Mouse (Mus musculus) layer of hippocampus, adult 18-20 months (tissue): ENCODE results near the gene Nisch. TPM values are rescaled to one million over a fixed set of nuclear protein-coding genes. Genes with fewer than 3 reads are reported as not detected.

ENCODE experiments used
- DNase-seq, 2 experiments: peaks; one replicate each; pipeline ENCODE4 v3.0.0; 2022; ENCODE audit warnings: low spot score in 2 of 2
- total RNA-seq, 2 experiments: library from RNA; stranded (reverse); gene quantifications; 2 replicates each; pipeline ENCODE4 v1.2.3; 2021

The Nisch gene
- total RNA-seq, 2 experiments from 2014 or later = 434 to 437 TPM

GRCm38 (mm10) chr14:31164067-31164466 lies 52.7 kb downstream of the Nisch start:
- no peak for DNase-seq

- DNase-seq = no peak
Observed at GRCm38 (mm10) chr14:31161638-31162037, 55.1 kb downstream of the Nisch start.

DNA sequence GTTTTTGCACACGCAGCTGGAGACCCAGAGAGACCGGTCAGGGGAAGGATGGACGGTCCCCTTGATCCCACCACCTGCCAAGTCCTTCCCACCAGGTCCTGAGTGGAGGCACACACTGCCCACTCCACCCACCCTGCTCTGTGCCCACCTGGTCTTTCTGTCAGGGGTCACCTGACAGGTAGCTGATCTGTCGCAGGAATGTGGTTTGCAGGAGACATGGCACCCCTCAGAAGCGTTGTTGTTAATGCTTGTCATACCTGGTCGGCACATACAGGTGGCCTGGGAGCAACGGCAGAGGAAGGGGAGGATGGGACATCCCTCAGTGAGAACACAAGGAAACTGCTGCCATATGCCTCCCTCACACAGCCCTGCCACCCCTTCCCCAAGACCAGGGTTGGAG lies 55.6 kb downstream of the Nisch start:
- no peak for DNase-seq

GRCm38 (mm10) chr14:31160196-31161150 lies 56.3 kb downstream of the Nisch start:
- no peak for DNase-seq

- no peak for DNase-seq
Observed at GRCm38 (mm10) chr14:31145694-31146093, 71.1 kb downstream of the Nisch start.

- no peak for DNase-seq
Observed at GRCm38 (mm10) chr14:31141011-31141410, 75.7 kb downstream of the Nisch start.

- no peak for DNase-seq
Observed at GRCm38 (mm10) chr14:31140141-31140540, 76.6 kb downstream of the Nisch start.

DNA sequence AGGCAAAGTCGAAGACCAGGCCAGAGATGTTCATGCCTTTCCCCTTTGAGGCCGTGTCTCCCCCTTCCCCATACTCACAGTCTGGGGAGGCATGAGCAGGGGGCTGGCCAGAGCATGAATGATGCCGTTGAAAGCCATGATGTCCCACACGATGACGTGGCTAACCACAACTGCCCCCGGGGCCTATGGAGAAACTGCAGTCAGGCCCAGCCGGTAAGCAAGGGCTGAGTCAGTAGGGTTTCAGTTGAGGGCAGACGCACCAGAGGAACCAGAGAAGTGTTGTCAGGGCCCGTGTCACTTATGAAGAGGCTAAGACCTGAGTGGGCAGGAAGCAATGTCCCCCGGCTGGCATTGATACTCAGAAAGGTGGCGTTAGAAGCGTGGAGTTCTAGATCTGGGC lies 77.1 kb downstream of the Nisch start:
- no peak for DNase-seq

- DNase-seq = no peak
Observed at GRCm38 (mm10) chr14:31138897-31139429, 77.8 kb downstream of the Nisch start.

DNA sequence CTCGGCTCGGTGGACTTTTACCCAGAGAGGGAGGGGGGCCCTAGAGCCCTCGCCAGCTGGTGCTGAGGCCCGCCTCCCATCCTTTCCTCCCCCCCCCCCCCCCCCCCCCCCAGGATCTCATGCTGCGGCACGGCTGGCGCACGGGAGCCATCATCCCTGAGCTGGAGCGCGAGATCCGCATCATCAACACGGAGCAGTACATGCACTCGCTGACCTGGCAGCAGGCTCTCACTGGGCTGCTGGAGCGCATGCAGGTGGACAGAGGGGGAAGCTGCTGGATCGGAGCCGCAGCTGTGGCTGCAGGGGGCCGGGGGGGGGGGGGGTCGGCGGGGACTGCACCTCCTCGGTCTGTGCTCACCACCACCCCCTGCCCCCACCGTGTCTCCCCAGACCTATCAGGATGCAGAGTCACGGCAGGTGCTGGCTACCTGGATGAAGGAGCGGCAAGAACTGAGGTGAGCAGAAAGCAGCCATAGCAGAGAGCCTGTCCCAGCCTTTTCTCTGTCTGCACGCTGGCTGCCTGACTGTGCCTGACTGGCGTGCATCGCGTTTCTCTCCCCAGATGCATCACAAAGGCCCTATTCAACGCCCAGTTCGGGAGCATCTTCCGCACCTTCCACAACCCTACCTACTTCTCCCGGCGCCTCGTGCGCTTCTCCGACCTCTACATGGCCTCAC lies 78.4 kb downstream of the Nisch start:
- no peak for DNase-seq

GRCm38 (mm10) chr14:31137791-31138190 lies 79.0 kb downstream of the Nisch start:
- no peak for DNase-seq

GRCm38 (mm10) chr14:31137281-31137595 lies 79.5 kb downstream of the Nisch start:
- DNase-seq = no peak

GRCm38 (mm10) chr14:31136411-31137280 lies 80.1 kb downstream of the Nisch start:
- DNase-seq = no peak

- DNase-seq = no peak
Observed at GRCm38 (mm10) chr14:31135495-31136410, 81.0 kb downstream of the Nisch start.

DNA sequence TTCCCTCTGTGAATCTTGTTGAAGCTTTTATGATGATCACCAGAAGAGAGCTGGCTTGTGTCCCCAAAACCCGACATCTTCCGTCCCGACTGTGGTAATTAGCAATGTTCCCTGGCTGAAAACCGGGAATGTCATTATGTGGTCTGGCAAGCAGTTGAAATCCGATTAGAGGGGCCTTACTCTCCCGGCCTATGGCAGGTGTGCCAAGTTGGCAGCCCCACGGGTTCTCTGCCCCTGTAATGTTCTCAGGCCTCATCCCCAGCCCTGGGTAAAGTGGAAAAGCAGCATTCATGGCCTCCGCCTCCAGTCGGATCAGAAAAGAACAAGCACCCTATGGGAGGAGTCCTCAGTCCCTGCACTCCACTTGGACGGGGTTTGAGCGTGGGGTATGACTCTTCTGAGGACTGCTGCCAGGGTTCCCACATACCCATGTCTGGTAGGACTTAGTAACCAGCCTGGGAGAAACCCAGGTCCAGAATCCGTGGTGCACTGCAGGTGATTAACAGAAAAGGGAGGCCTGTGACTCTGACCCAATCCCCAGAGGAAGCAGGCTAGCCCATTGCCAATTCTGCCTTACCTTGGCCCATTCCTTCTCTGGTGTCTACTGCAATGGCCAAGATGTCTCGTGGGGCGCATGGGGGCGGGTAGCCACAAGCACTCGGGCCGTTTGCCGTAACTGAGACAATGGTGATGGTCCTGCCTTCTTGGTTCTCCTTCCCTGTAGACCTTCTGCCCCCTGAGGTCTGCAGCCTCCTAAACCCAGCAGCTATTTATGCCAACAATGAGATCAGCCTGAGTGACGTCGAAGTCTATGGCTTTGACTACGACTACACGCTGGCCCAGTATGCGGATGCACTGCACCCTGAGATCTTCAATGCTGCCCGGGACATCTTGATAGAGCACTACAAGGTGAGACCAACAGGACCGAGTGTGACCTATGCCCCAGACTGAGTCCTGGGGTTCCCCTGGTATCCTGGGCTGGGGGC lies 82.4 kb downstream of the Nisch start:
- DNase-seq = no peak

- no peak for DNase-seq
Observed at GRCm38 (mm10) chr14:31133023-31133665, 83.6 kb downstream of the Nisch start.

GRCm38 (mm10) chr14:31132491-31132975 lies 84.2 kb downstream of the Nisch start:
- no peak for DNase-seq

GRCm38 (mm10) chr14:31132031-31132430 lies 84.7 kb downstream of the Nisch start:
- no peak for DNase-seq
